Mouse (Mus musculus) heart, adult 2 months (tissue): ENCODE data around the gene Samd13. TPM values are rescaled to one million over a fixed set of nuclear protein-coding genes. Genes with fewer than 3 reads are reported as not detected.
A peak's percentile ranks its signal among the peaks of the same experiment; 100 is the strongest.

ENCODE experiments used
- DNase-seq, 2 experiments: peaks; one replicate each; pipeline ENCODE4 v3.0.0; 2021
- H3K27ac ChIP-seq: fragments of 200-600 bp; 2 replicates; pipeline ENCODE4 v1.8.1; 2022
- H3K27me3 ChIP-seq: fragments of 200-500 bp; 2 replicates; pipeline ENCODE4 v1.6.1; 2012; ENCODE audit warnings: mild to moderate bottlenecking, low read length, inconsistent platforms, mixed read lengths; ENCODE audit not compliant: control insufficient read depth, insufficient read depth
- H3K36me3 ChIP-seq: fragments of 200-500 bp; 2 replicates; pipeline ENCODE4 v1.6.1; 2012; ENCODE audit warnings: low read length, inconsistent platforms; ENCODE audit not compliant: control insufficient read depth, insufficient read depth
- H3K4me1 ChIP-seq: fragments of 200-500 bp; 2 replicates; pipeline ENCODE4 v1.6.1; 2011; ENCODE audit warnings: low read length; ENCODE audit not compliant: control insufficient read depth, insufficient read depth
- H3K4me3 ChIP-seq: fragments of 200-600 bp; 2 replicates; pipeline ENCODE4 v1.8.1; 2022
- H3K79me2 ChIP-seq: fragments of 200-500 bp; replicated peaks from 2 replicates; pipeline ENCODE4 v1.6.1; 2012; ENCODE audit warnings: mild to moderate bottlenecking, inconsistent platforms, low read length, moderate library complexity, mixed read lengths; ENCODE audit not compliant: control insufficient read depth, insufficient read depth
- H3K9ac ChIP-seq: fragments of 200-500 bp; 2 replicates; pipeline ENCODE4 v1.6.1; 2012; ENCODE audit warnings: low read depth, mild to moderate bottlenecking, control low read depth, inconsistent platforms, low read length, mixed read lengths
- CTCF ChIP-seq: fragments of 200-600 bp; IDR thresholded peaks from 2 replicates; pipeline ENCODE4 v1.8.1; 2022; ENCODE audit warnings: antibody characterized with exemption, mild to moderate bottlenecking, moderate library complexity
- EP300 ChIP-seq: fragments of 200-500 bp; IDR thresholded peaks from 2 replicates; pipeline ENCODE4 v1.6.1; 2011; ENCODE audit warnings: low read depth, low read length, control low read depth; ENCODE audit not compliant: insufficient read depth
- POLR2A ChIP-seq: fragments of 200-500 bp; IDR thresholded peaks from 2 replicates; pipeline ENCODE4 v1.6.1; 2011; ENCODE audit warnings: mild to moderate bottlenecking, low read depth, low read length, control low read depth; ENCODE audit not compliant: insufficient read depth
- WGBS: fragments of 180-500 bp; shearing (Covaris S2); methylation state at CpG from one replicate; pipeline ENCODE4 v1.1.7; 2018; 5-methylcytosine and 5-hydroxymethylcytosine counted together
- intact Hi-C: fragments of 180-260 bp; cut with DNase I; formaldehyde crosslinking; loops from one replicate; pipeline ENCODE4 v1.15.1; 2025
- polyA plus RNA-seq: library from polyadenylated mRNA; depleted of rRNA; stranded (reverse); fragments of >200 nt; gene quantifications from 2 replicates; pipeline ENCODE4 v1.2.3, GENCODE M21; 2012
- total RNA-seq, 2 experiments: library from RNA; stranded (reverse); gene quantifications; 2 replicates each; pipeline ENCODE4 v1.2.3; 2021

Gene Samd13
- total and polyA plus RNA-seq, 3 experiments, result 1.0 to 2.1 (median 1.9) TPM

GRCm38 (mm10) chr3:146618357-146618756 lies 67.0 kb downstream of the Samd13 start:
- Histone ChIP-seq H3K9ac (no peak overlapping the region), H3K4me1 (no peaks in the 10 kb centered on the region; the same call in 1 of the 2 replicates), H3K27me3 (no peaks in the 10 kb centered on the region), H3K4me3 (no peak overlapping the region), H3K36me3 (no peaks in the 10 kb centered on the region), H3K79me2 (no peaks in the 10 kb centered on the region), H3K27ac (no peak overlapping the region)
- no peak for DNase-seq
- TF ChIP-seq CTCF (no peak), EP300 (no peak), POLR2A (no peak)
- WGBS, result 76% methylated on average over 4 of the region's 4 CpGs
- intact Hi-C loops, result no loop called here

GRCm38 (mm10) chr3:146617946-146618345 lies 67.4 kb downstream of the Samd13 start:
- no peak overlapping the region for H3K9ac ChIP-seq
- TF ChIP-seq POLR2A, result no peak
- no peak for TF ChIP-seq EP300
- no peak for TF ChIP-seq CTCF
- no peak overlapping the region for H3K4me3 ChIP-seq
- H3K27me3 ChIP-seq, result no peaks in the 10 kb centered on the region
- no peaks in the 10 kb centered on the region; the same call in 1 of the 2 replicates for H3K4me1 ChIP-seq
- intact Hi-C loops, result no loop called here
- no peaks in the 10 kb centered on the region for H3K36me3 ChIP-seq
- no peak overlapping the region for H3K27ac ChIP-seq
- no peaks in the 10 kb centered on the region for H3K79me2 ChIP-seq
- no peak for DNase-seq

GRCm38 (mm10) chr3:146616533-146617283 lies 68.7 kb downstream of the Samd13 start:
- no peak for DNase-seq
- Histone ChIP-seq H3K9ac (no peak overlapping the region), H3K27me3 (no peaks in the 10 kb centered on the region), H3K79me2 (no peaks in the 10 kb centered on the region), H3K4me1 (no peaks in the 10 kb centered on the region; the same call in 1 of the 2 replicates), H3K36me3 (no peaks in the 10 kb centered on the region), H3K27ac (no peak overlapping the region), H3K4me3 (no peak overlapping the region)
- TF ChIP-seq EP300, result no peak
- TF ChIP-seq CTCF, result no peak
- no peak for TF ChIP-seq POLR2A
- intact Hi-C loops, result no loop called here
- 78% methylated on average over 5 of the region's 5 CpGs for WGBS

GRCm38 (mm10) chr3:146615496-146615895 lies 69.9 kb downstream of the Samd13 start, which contains the start of gene Dnase2b:
Dnase2b (minus strand) TSS chr3:146615596.
- intact Hi-C loops, result no loop called here
- no peak for TF ChIP-seq EP300
- TF ChIP-seq CTCF, result no peak
- TF ChIP-seq POLR2A, result no peak
- Histone ChIP-seq H3K27ac (no peak within 1 kb of the TSS), H3K27me3 (no peaks in the 10 kb centered on the region), H3K9ac (no peak within 1 kb of the TSS), H3K36me3 (no peaks in the 10 kb centered on the region), H3K4me3 (no peak within 1 kb of the TSS), H3K4me1 (no peaks in the 10 kb centered on the region; the same call in none of the 2 replicates), H3K79me2 (no peaks in the 10 kb centered on the region)
- 87% methylated on average over 4 of the region's 4 CpGs for WGBS
- no peak for DNase-seq

- H3K4me1 ChIP-seq, result no peaks in the 10 kb centered on the region; the same call in none of the 2 replicates
- no peaks in the 10 kb centered on the region for H3K79me2 ChIP-seq
- H3K4me3 ChIP-seq, result no peak overlapping the region
- no peak overlapping the region for H3K9ac ChIP-seq
- no peak for TF ChIP-seq POLR2A
- TF ChIP-seq EP300, result no peak
- no peak for TF ChIP-seq CTCF
- WGBS, result 30% methylated on average over 4 of the region's 4 CpGs
- H3K36me3 ChIP-seq, result no peaks in the 10 kb centered on the region
- H3K27me3 ChIP-seq, result no peaks in the 10 kb centered on the region
- H3K27ac ChIP-seq, result no peak overlapping the region
- DNase-seq, result peak; percentile 33 to 42
- intact Hi-C loops, result no loop called here
These were observed 73.6 kb downstream of the Samd13 start for GRCm38 (mm10) chr3:146611821-146612220.

GRCm38 (mm10) chr3:146611261-146611660 lies 74.1 kb downstream of the Samd13 start:
- no peak overlapping the region for H3K9ac ChIP-seq
- no peaks in the 10 kb centered on the region for H3K79me2 ChIP-seq
- H3K27me3 ChIP-seq, result no peaks in the 10 kb centered on the region
- no peak overlapping the region for H3K27ac ChIP-seq
- H3K4me3 ChIP-seq, result no peak overlapping the region
- H3K36me3 ChIP-seq, result no peaks in the 10 kb centered on the region
- intact Hi-C loops, result no loop called here
- no peak for TF ChIP-seq CTCF
- no peak for TF ChIP-seq EP300
- no peak for TF ChIP-seq POLR2A
- no peaks in the 10 kb centered on the region; the same call in none of the 2 replicates for H3K4me1 ChIP-seq
- no peak for DNase-seq
- WGBS, result 52% methylated on average over 4 of the region's 4 CpGs
